Mouse (Mus musculus) frontal cortex, postnatal 36 days (tissue): ENCODE results near the gene Olfr437.
A peak's percentile ranks its signal among the peaks of the same experiment; 100 is the strongest.
"Not testable (repeated sequence)": the region's sequence is repeated elsewhere in the genome, so short reads cannot be mapped to it uniquely, and the experiment has no call there.

ENCODE experiments used
- DNase-seq, 2 experiments: peaks; one replicate each; pipeline ENCODE4 v3.0.0; 2022; ENCODE audit warnings: low spot score in 2 of 2

The Olfr437 gene

DNA sequence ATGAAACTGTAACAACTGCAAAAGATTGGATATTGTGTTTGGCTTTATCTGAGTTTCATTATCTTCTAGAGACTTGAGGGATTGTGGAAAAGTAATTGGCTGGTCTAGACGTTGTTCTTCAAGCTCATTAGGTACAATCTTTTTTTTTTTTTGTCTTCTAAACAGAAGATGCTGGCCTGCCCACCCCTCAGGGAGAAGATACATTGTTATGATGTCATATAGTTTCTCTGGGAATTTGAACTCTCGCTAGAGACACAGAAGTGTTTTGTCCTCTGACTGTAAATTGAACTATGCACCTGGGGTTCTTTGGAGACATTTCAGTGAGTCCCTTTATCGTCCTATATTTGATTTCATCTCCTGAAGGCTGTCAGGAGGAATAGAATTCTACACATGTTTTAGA lies at the start of gene Olfr437:
Gene Olfr437 (plus strand): TSS at position 301 of the 400 bp plus-strand sequence.
- no peak for DNase-seq

DNA sequence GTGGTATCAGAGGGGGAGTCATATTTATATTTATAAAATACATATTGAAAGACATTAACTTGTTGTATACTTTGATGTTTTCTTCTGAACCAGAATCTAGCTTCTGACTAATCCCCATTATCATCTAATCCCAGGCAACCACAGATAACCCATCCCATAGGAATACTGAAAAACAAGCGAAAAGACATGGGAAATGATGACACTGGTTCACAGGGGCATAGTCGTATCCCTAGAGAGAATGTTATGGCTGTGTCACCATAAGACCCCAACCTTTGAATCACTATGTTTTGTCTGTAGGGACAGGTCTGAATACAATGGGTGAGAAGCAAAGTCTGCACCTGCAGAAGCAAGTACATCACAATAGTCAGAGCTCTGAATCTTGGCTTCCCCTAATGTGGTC lies 16.8 kb upstream of the Olfr437 start, which contains the start of gene Olfr237-ps1:
Gene Olfr237-ps1 (plus strand): TSS at position 301 of the 400 bp plus-strand sequence.
- not testable (repeated sequence) for DNase-seq

GRCm38 (mm10) chr6:43159502-43159901 lies 3.6 kb upstream of the Olfr437 start:
- no peak for DNase-seq

DNA sequence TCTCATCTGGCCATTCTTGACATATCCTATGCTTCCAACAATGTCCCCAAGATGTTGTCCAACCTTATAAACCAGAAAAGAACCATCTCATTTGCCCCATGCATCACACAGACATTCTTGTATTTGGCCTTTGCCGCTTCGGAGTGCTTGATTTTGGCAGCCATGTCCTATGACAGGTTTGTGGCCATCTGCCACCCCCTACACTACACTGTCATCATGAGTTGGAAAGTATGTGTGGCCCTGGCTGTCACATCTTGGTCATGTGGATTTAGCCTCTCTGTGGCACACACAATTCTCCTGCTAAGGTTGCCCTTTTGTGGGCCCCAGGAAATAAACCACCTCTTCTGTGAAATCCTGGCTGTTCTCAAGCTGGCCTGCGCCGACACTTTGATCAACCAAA lies 4.2 kb downstream of the Olfr437 start:
- DNase-seq: no peak

GRCm38 (mm10) chr6:43171840-43172239 lies 8.8 kb downstream of the Olfr437 start, which contains the start of gene Olfr13:
Olfr13 (plus strand) TSS chr6:43172140.
- no peak for DNase-seq

DNA sequence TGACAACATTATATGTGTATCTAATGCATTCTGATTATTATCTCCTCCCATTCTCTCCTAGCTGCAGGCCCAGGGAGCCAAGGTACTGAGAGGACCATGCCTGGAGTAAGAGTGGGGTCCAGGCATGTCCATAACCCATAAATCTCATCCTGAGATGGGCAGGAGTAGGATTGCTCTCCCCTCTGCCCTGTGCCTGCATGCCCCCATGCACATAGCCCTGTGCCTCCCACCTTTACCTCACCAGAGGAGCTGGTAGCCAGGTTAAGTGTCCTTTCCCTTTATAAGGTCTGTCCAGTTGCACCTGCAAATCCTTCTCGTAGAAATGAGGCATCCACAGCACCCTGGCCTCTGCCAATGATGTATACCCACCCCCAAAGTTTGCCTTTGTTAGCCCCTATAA lies 15.0 kb downstream of the Olfr437 start:
- no peak for DNase-seq

DNA sequence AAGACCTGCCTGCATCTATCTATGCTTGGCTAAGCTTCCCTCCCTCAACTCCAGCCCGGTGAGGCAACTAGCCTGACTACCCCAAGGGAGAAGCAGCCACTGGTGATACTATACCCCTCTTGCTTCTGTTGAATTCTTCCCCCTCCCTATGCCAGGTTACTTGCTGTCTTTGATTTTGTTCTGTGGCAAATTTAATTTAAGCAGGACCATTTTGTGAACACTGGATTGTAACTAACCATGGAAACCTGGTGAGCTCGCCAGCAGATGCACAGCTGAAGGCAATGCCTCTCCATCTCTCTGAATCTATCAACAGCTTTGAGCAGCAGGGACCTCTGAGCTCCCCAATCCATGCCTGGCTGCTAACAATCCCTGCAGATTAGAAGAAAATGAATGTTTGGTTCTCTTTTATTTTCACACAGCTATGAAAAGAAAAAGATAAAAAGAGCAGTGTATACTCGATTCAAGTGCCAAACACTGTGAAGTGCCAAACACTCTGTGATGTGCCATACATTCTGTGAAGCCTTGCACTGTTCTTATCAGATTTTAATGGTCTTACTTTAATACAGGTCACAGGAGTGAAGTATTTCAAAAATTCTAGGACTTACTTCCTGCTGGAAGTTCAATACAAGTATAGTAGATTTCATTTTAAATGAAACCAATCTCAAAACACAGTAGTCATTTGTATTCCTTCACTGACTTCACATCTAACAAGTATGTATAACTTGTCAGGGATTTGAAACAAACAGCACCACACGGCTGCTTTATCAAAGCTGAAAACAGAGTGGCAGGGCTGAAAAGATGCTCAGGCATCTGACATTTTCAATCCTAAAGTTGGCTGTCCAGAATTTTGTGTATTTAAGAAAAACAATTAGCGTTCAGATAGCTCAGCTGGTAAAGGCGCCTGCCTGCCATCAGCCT lies 15.8 kb downstream of the Olfr437 start:
- no peak for DNase-seq

GRCm38 (mm10) chr6:43190986-43191385 lies 27.9 kb downstream of the Olfr437 start:
- DNase-seq: no peak

DNA sequence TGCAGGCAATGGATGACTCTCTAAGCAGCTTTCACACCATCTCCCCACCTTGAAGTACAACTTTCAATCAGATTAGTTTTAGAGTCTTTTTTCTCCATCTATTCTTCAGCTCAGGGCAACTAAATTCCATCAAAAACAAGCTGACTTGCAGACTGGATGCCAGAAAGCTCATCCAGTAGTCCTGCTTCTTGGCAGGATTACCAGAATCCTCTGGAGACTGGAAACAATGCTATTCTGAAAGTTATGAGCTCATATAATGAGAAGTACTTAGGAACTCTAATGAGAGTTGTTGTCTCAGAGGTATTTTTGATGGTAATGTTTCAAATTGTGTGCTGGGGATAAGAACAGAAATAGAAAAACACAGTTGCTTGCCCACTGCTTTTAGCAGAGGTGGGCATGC lies 33.7 kb downstream of the Olfr437 start, which contains the start of gene Olfr435:
Gene Olfr435 (plus strand): TSS at position 366 of the 400 bp plus-strand sequence.
- no peak for DNase-seq

DNA sequence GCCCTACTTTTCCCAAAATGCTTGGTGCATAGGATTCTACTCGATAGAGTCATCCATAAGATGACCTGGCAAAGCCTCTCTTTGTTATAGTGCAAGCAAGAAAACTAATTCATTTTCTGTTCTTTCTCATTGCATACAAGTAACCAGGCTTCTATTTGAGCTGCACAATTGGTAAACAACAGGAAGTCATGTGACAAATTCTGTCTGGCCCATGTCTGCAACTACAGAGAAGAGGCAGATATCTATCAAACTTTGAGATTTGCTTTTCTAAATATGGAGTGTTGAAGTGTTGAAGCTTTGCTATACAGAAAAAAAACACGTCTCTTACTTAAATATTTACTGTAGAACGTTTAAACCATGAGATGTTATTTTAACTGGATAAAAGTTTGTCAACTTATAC lies 35.0 kb downstream of the Olfr437 start:
- DNase-seq: no peak

DNA sequence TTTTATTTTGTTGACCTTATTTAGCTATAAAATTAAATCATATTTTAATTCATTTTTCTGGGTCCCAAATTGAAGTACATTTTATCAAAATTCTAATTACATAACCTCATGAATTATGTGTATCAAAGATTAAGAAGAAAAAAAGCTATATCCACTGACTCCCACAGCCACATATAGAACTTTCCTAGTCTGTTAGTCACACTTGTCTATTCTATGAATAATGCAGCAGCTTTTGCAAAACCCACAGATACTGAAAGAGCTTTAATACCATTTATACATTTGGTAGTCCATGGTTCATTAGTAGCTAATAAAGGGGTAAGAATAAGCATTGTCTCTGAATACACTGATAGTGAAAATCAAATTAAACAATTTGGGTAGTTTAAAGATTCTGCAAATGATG lies 39.7 kb downstream of the Olfr437 start:
- DNase-seq: no peak

- no peak for DNase-seq
Observed at GRCm38 (mm10) chr6:43205355-43205754, 42.3 kb downstream of the Olfr437 start.

GRCm38 (mm10) chr6:43212873-43213272 lies 49.8 kb downstream of the Olfr437 start, which contains the start of gene Olfr434:
Olfr434 (plus strand) TSS chr6:43213021.
- peak; percentile 40 to 70 for DNase-seq
